Mouse (Mus musculus): ENCODE data around the gene Unc5a. TPM values are rescaled to one million over a fixed set of nuclear protein-coding genes. Genes with fewer than 3 reads are reported as not detected.

The Unc5a gene
- total and polyA plus RNA-seq, 3 experiments = 0.17 TPM; not detected in 2

GRCm38 (mm10) chr13:54960491-54960890 is 11.3 kb downstream of the Unc5a start:
- in situ Hi-C loops (cut with MboI; ENCODE audit: low pct_ligation_motif_present, low pct_unique_long_range_greater_than_20kb, low sequenced_read_pairs) (no loop called here), dilution Hi-C loops (cut with MboI; ENCODE audit: extremely low pct_ligation_motif_present, extremely low pct_unique_long_range_greater_than_20kb, low sequenced_read_pairs) (no loop called here)
- no peaks in the 10 kb centered on the region for H3K79me2 ChIP-seq (replicated peaks; ENCODE audit: control insufficient read depth, extremely low read depth, insufficient read depth, poor library complexity, severe bottlenecking)
- no peak overlapping the region for H3K27ac ChIP-seq (ENCODE audit: insufficient read depth, low read depth)
- peaks cover 3 to 17% of the 10 kb centered on the region in 2 experiments; a peak in 3 of 4 replicates for H3K4me1 ChIP-seq (ENCODE audit: control insufficient read depth in 1 of 2, insufficient read depth in 2 of 2)
- H3K4me3 ChIP-seq (replicated peaks in 1 of 3; ENCODE audit: low read depth in 2 of 3, low read length in 2 of 3, poor library complexity in 1 of 3) = no peak overlapping the region
- no peak for DNase-seq (ENCODE audit: extremely low read depth)
- H3K9me3 ChIP-seq (replicated peaks; ENCODE audit: low read length) = no peaks in the 10 kb centered on the region
- no peaks in the 10 kb centered on the region for H3K36me3 ChIP-seq (replicated peaks in 1 of 2; ENCODE audit: control insufficient read depth in 1 of 2, insufficient read depth in 1 of 2, low read length in 1 of 2)
- H3K27me3 ChIP-seq (replicated peaks) = peaks cover 88% of the 10 kb centered on the region
- no peak overlapping the region for H3K9ac ChIP-seq (ENCODE audit: insufficient read depth, low read depth)
- no peak for TF ChIP-seq E2F4 (IDR thresholded peaks at IDR 0.05; ENCODE audit: insufficient replicate concordance, low read depth, low read length)
- H3K4me2 ChIP-seq (ENCODE audit: insufficient read depth, low read depth, poor library complexity, severe bottlenecking) = no peak overlapping the region

- H3K9me3 ChIP-seq (replicated peaks; ENCODE audit: low read length) = no peaks in the 10 kb centered on the region
- H3K79me2 ChIP-seq (replicated peaks; ENCODE audit: control insufficient read depth, extremely low read depth, insufficient read depth, poor library complexity, severe bottlenecking) = no peaks in the 10 kb centered on the region
- no peaks in the 10 kb centered on the region for H3K36me3 ChIP-seq (replicated peaks in 1 of 2; ENCODE audit: control insufficient read depth in 1 of 2, insufficient read depth in 1 of 2, low read length in 1 of 2)
- no peak overlapping the region for H3K27ac ChIP-seq (ENCODE audit: insufficient read depth, low read depth)
- H3K4me2 ChIP-seq (ENCODE audit: insufficient read depth, low read depth, poor library complexity, severe bottlenecking) = no peak overlapping the region
- H3K9ac ChIP-seq (ENCODE audit: insufficient read depth, low read depth) = no peak overlapping the region
- peak; percentile 52 for DNase-seq (ENCODE audit: extremely low read depth)
- in situ Hi-C loops (cut with MboI; ENCODE audit: low pct_ligation_motif_present, low pct_unique_long_range_greater_than_20kb, low sequenced_read_pairs) = no loop called here
- H3K4me3 ChIP-seq (replicated peaks in 1 of 3; ENCODE audit: low read depth in 2 of 3, low read length in 2 of 3, poor library complexity in 1 of 3) = no peak overlapping the region
- peaks cover 83% of the 10 kb centered on the region for H3K27me3 ChIP-seq (replicated peaks)
- dilution Hi-C loops (cut with MboI; ENCODE audit: extremely low pct_ligation_motif_present, extremely low pct_unique_long_range_greater_than_20kb, low sequenced_read_pairs) = no loop called here
- TF ChIP-seq ELF1 (IDR thresholded peaks at IDR 0.05; ENCODE audit: low read depth, low read length) = no peak
- no peak for TF ChIP-seq BHLHE40 (IDR thresholded peaks at IDR 0.05; ENCODE audit: low read depth, low read length)
- no peak for TF ChIP-seq JUN (IDR thresholded peaks at IDR 0.05; ENCODE audit: insufficient read depth, low read depth, low read length)
- TF ChIP-seq ZMIZ1 (IDR thresholded peaks at IDR 0.05; ENCODE audit: low read depth, low read length) = no peak
- TF ChIP-seq RAD21 (IDR thresholded peaks at IDR 0.05; ENCODE audit: low read depth, low read length) = peak; percentile 63
- TF ChIP-seq SMC3 (IDR thresholded peaks at IDR 0.05; ENCODE audit: low read depth, low read length) = peak; percentile 63
- no peak for TF ChIP-seq RCOR1 (conservative IDR thresholded peaks at IDR 0.05; ENCODE audit: low read depth, low read length)
- no peak for TF ChIP-seq MAFK (IDR thresholded peaks at IDR 0.05; ENCODE audit: insufficient replicate concordance, low read length)
- no peak for TF ChIP-seq USF2 (conservative IDR thresholded peaks at IDR 0.05; ENCODE audit: low read depth, low read length)
- TF ChIP-seq ETS1 (conservative IDR thresholded peaks at IDR 0.05; ENCODE audit: low read depth, low read length) = no peak
- TF ChIP-seq NRF1 (IDR thresholded peaks at IDR 0.05; ENCODE audit: low read depth, low read length) = no peak
- TF ChIP-seq MAX (IDR thresholded peaks at IDR 0.05; ENCODE audit: low read length) = no peak
- TF ChIP-seq POLR2AphosphoS2 (IDR thresholded peaks at IDR 0.05; ENCODE audit: low read depth, low read length) = no peak
- TF ChIP-seq UBTF (IDR thresholded peaks at IDR 0.05; ENCODE audit: low read depth, low read length) = no peak
- no peak for TF ChIP-seq E2F4 (IDR thresholded peaks at IDR 0.05; ENCODE audit: insufficient replicate concordance, low read depth, low read length)
- peak in 1 of 2 experiments; percentile 68; a peak in 2 of 4 replicates for TF ChIP-seq CTCF (conservative IDR thresholded peaks at IDR 0.05 in 1 of 2, IDR thresholded peaks at IDR 0.05 in 1 of 2; ENCODE audit: low read depth in 2 of 2, low read length in 2 of 2)
- peak; percentile 90 for TF ChIP-seq ZNF384 (IDR thresholded peaks at IDR 0.05; ENCODE audit: low read depth, low read length)
- TF ChIP-seq ZC3H11A (IDR thresholded peaks at IDR 0.05; ENCODE audit: low read depth, low read length) = no peak
- TF ChIP-seq CHD2 (IDR thresholded peaks at IDR 0.05; ENCODE audit: low read length) = no peak
- TF ChIP-seq MYC (IDR thresholded peaks at IDR 0.05; ENCODE audit: low read depth, low read length) = no peak
- TF ChIP-seq MEF2A (IDR thresholded peaks at IDR 0.05; ENCODE audit: borderline replicate concordance, low read depth, low read length) = no peak
- no peak for TF ChIP-seq SIN3A (IDR thresholded peaks at IDR 0.05; ENCODE audit: low read length)
- peaks cover 3 to 17% of the 10 kb centered on the region in 2 experiments; a peak in 3 of 4 replicates for H3K4me1 ChIP-seq (ENCODE audit: control insufficient read depth in 1 of 2, insufficient read depth in 2 of 2)
Observed at GRCm38 (mm10) chr13:54965256-54965655, 16.0 kb downstream of the Unc5a start.

Measured in CH12.LX (cell line).